Mouse (Mus musculus): ENCODE measurements around the gene Caml.
"Not testable (repeated sequence)": the region's sequence is repeated elsewhere in the genome, so short reads cannot be mapped to it uniquely, and the experiment has no call there.

Gene Caml

DNA sequence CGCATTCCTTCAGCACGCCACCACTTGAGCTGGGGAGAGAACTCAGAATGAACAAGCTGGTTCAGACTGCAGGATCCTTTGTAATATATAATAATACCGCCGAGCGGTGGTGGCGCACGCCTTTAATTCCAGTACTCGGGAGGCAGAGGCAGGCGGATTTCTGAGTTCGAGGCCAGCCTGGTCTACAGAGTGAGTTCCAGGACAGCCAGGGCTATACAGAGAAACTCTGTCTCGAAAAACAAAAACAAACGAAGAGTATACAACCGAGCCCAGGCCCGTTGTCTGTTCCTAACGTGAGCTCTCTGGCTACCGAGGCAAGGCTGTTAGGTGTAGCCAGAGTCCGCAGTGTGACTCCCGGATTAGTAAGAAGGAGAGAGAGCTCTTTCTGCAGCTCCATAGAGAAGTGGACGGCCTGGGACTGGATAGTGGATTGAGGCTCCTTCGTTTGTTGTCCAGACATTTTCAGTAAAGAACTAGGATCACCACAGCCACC lies 603 bp upstream of the Caml start:
- not testable (repeated sequence) for DNase-seq (ENCODE audit: low spot score in 2 of 2)

DNA sequence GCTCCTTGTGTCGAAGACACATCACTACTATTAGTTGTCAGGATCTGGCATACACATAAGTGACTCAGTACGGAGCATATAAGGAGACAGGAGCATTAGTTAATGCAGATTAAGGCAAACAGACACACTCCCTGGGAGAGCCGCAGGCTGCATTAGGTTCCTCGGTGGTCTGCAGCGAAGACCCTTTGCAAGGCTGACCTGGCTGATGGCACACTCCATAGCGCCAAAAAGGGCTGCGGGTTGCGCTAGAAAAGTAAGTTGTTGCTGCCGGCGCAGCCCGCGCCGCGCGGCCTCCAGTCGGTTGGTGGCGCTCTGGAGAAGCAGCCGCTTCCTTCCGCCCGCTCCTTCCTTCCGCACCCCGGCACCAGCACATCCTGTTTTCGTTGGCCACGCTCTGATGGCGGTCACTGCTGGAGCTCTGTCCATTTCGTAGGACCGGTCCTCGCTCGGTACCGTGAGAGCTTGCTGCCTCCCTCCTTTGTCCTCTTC lies 11.9 kb downstream of the Caml start, which contains the start of gene Ddx46:
TSS of gene Ddx46 (plus strand) at position 389 of the 489 bp plus-strand sequence.
- DNase-seq (ENCODE audit: low spot score in 2 of 2), result peak; percentile 84 to 89

DNA sequence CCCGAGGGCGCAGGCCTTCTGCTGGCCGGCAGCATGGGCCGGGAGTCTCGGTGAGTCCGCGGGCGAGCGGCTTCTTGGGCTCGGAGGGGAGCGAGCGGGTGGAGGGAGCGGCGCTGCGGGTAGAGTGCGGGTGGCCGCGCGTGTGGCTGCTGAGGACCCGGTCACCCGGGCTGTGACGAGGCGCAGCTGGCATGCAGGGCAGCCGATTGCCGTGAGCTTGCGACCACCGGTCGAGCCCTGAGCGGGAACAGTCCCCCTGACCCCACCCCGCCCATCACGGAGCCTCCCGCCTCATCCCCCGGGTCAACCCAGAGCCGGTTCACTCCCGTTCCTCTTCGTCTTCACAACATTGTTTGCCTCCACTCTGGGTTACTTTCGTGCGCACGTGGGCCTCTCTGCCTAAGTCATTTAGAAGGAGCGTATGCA lies 12.4 kb downstream of the Caml start:
- DNase-seq (ENCODE audit: low spot score in 2 of 2), result no peak

DNA sequence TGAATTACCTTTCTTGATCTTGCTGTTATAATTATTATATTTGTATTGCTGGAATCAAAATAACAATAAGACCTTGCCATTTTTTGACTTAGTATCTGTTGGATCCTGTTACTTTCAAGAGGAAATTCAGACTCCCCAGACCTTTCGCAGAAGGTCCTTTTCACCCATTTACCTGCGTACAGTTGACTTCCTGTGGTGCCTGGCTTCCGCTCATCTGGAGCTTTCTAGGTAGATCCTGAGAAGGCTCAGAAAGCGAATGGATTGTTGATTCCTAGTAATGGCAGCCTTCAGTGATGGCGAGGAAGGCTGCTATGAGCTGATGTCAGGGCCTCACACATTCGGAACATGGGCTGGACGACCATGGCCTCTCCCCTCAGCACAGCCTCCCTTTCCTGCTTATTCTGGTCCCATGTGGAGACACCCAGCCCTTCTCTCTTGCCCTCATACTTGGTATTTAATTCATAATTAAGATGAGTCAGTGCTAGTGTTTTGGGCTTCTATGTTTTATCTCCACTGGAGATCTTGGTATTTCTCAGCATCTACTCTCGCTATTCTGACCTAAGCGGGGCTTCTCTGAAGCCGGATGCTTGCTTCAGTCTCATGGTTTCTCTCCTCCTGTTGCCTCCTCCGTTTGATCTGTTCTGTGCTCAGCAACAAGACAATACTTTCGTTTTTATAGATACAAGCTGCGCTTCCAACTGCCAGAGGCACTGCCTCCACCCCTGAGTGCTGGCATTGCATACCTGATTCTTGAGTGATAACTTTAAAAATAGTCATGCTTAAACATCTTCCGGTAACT lies 13.6 kb downstream of the Caml start:
- no peak for DNase-seq (ENCODE audit: low spot score in 2 of 2)

DNA sequence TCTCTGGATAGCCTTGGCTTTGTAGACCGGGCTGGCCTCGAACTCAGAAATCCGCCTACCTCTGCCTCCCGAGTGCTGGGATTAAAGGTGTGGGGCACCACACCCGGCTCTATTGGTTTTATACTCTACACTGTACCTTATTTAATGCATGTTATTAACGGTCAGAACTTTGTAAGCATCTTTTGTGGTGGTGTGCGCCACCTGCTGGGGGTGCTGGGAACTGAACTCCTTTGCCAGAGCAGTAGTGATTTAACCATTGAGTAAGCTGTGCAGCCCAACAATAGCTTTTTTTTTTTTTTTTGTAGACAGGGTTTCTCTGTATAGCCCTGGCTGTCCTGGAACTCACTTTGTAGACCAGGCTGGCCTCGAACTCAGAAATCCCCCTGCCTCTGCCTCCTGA lies 17.7 kb downstream of the Caml start:
- DNase-seq (ENCODE audit: low spot score in 2 of 2), result peak; percentile 78 to 85

DNA sequence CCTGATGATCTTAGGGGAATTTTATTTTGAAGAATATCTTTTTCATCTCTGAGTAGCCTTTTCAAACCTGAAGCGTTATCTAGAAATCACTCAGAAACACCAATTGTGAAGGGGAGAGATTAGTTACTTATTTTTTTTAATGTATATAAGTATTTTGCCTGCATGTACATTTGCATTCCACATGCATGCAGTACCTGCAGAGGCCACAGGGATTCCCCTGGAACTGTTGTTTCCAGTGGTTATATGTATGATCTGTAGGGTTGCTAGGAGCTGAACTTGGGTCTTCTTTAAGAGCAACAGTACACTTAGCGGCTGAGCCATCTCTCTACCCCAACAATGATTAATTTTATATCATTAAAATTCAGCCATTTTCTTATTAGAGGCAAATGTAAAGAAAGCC lies 21.7 kb downstream of the Caml start:
- peak; percentile 15 to 48 for DNase-seq (ENCODE audit: low spot score in 2 of 2)

DNA sequence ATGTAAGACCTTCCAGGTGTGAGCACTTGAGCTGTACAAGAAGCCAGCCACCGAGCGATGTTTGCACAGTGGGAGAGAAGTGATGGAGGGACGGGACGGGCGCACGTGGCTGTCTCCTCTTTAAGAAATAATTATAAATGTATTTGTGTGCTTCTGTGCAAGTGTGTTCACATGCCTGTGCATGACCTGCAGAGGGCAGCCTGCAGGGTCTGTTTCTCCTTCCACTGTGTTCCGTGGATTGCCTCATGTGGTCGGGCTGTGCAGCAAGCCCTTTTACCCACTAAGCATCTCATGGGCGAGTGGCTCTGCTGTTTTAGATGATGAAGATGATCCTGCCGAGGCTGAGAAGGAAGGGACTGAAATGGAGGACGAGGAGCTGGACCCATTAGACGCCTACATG lies 27.3 kb downstream of the Caml start:
- DNase-seq (ENCODE audit: low spot score in 2 of 2), result no peak

DNA sequence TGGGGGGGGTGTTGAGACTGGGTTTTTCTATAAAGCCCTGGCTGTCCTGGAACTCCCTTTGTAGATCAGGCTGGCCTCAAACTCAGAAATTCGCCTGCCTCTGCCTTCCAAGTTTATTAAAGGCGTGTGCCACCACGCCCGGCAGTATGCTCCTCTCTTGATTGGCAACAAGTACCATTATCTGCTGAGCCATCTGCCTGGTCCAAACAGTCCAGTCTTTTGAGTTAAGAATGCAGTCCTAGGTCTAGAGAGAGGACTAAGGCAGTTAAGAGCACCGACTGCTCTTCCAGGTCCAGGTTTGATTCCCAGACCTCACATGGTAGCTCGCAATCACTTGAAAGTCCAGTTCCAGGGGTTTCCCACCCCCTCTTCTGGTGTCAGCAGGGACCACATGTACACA lies 28.2 kb downstream of the Caml start:
- no peak for DNase-seq (ENCODE audit: low spot score in 2 of 2)

DNA sequence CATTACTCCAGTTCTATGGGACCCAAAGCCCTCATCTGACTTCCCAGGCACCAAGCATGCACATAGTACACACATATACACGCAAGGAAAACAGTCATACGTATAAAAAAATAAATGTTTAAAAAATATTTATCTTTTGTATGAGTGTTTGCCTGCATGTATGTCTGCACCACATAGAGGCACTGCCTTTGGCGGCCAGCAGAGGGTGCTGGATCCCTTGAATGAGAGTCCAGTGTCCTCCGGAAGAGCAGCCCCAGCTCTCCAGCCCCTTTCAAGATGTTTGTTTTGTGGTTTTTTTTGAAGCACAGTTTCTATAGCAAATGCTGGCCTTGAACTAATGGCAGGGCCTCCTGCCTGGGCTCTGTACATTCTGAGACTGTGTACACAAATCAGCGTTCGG lies 45.7 kb downstream of the Caml start:
- peak in 1 of 2 experiments; percentile 28 for DNase-seq (ENCODE audit: low spot score in 2 of 2)

DNA sequence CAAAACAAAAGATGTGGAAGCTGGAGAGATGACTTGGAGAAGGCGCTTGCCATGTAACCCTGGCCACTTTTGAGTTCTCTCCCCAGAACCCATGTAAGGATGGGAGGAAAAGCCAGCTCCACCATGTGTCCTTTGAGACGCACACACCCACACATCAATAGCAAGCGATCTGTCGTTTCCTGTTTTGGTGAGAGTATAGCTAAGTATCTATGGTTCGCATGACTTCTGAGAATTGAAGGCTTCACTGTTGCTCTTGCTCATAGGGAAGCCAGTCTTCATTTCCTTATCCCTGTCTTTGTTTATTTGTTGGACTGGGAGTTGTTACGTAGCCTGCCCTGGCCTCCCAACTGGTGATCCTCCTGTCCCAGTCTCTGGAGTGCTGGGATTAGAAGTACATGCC lies 49.9 kb downstream of the Caml start:
- no peak for DNase-seq (ENCODE audit: low spot score in 2 of 2)

DNA sequence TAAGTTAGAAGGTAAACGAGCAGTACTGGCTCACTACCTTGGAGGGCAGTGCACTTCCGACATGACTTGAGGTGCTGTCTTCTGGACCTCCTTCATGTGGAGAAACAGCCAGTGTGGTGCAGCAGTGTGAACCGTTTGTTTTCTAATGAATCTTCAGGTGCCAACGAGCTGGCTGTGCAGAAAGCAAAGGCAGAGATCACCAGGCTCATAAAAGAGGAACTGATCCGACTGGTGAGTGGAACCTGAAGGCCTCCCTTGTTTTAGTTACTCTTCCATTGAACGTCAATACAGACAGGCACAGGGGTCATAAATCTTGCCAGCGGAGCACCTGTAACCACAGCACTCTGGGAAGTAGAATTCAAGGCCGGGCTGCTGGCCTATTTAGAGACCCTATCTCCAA lies 54.6 kb downstream of the Caml start:
- no peak for DNase-seq (ENCODE audit: low spot score in 2 of 2)
